Mouse (Mus musculus) kidney, postnatal 0 days (tissue): ENCODE measurements around the gene Zfp787. TPM values are rescaled to one million over a fixed set of nuclear protein-coding genes. Genes with fewer than 3 reads are reported as not detected.
A peak's percentile ranks its signal among the peaks of the same experiment; 100 is the strongest.
"Not testable (repeated sequence)": the region's sequence is repeated elsewhere in the genome, so short reads cannot be mapped to it uniquely, and the experiment has no call there.

Experiments
- ATAC-seq: fragments of 200-750 bp; cut with Nextera tagmentation; replicated peaks from 2 replicates; pipeline ENCODE4 v1.8.0; 2017; ENCODE audit warnings: low read depth, moderate number of reproducible peaks, moderate TSS enrichment, moderate library complexity; ENCODE audit not compliant: low FRiP score
- DNase-seq: peaks from one replicate; pipeline ENCODE4 v3.0.0-alpha.2; 2016; ENCODE audit warnings: low spot score
- H3K27ac ChIP-seq: fragments of 300-500 bp; sonication (generic); 2 replicates; pipeline ENCODE4 v1.5.1; 2014; ENCODE audit warnings: mild to moderate bottlenecking
- H3K27me3 ChIP-seq: fragments of 300-500 bp; sonication (generic); 2 replicates; pipeline ENCODE4 v1.6.1; 2014; ENCODE audit warnings: low read length, mixed read lengths; ENCODE audit not compliant: insufficient read depth
- H3K36me3 ChIP-seq: fragments of 300-500 bp; sonication (generic); 2 replicates; pipeline ENCODE4 v1.6.1; 2014; ENCODE audit warnings: low read length, mixed read lengths; ENCODE audit not compliant: insufficient read depth
- H3K4me1 ChIP-seq: fragments of 300-500 bp; sonication (generic); replicated peaks from 2 replicates; pipeline ENCODE4 v1.6.1; 2014; ENCODE audit warnings: antibody characterized with exemption, low read length, mixed read lengths; ENCODE audit not compliant: insufficient read depth
- H3K4me2 ChIP-seq: fragments of 300-500 bp; sonication (generic); 2 replicates; pipeline ENCODE4 v1.6.1; 2014; ENCODE audit warnings: mild to moderate bottlenecking, low read length, moderate library complexity, mixed read lengths
- H3K4me3 ChIP-seq: fragments of 300-500 bp; sonication (generic); replicated peaks from 2 replicates; pipeline ENCODE4 v1.5.1; 2014; ENCODE audit warnings: low read depth, low read length
- H3K9ac ChIP-seq: fragments of 300-500 bp; sonication (generic); 2 replicates; pipeline ENCODE4 v1.6.1; 2014; ENCODE audit warnings: low read depth, low read length
- H3K9me3 ChIP-seq: fragments of 300-500 bp; sonication (generic); replicated peaks from 2 replicates; pipeline ENCODE4 v1.6.1; 2016; ENCODE audit warnings: low read length, inconsistent platforms, mixed read lengths
- CTCF ChIP-seq: IDR thresholded peaks from 2 replicates; pipeline ENCODE4 v1.5.1; 2016; ENCODE audit warnings: antibody characterized with exemption, low read depth, mild to moderate bottlenecking, moderate library complexity
- WGBS: fragments of 180-500 bp; shearing (Covaris S2); extraction: QIAGEN DNeasy Blood & Tissue Kit; methylation state at CpG from one replicate; pipeline ENCODE4 v1.1.7; 2014; 5-methylcytosine and 5-hydroxymethylcytosine counted together
- polyA plus RNA-seq: library from polyadenylated mRNA; unstranded; fragments of >200 nt; fragmentation: Nextera tagmentation; extraction: Ambion mirVana; gene quantifications from 2 replicates; pipeline ENCODE4 v1.2.1, GENCODE M21; 2015

Zfp787 gene
- polyA plus RNA-seq, 1 experiment from 2014 or later = 72.0 TPM

- not testable (repeated sequence) for H3K9ac ChIP-seq, H3K9me3 ChIP-seq, H3K27me3 ChIP-seq, DNase-seq, H3K4me1 ChIP-seq, H3K4me3 ChIP-seq, H3K4me2 ChIP-seq, H3K36me3 ChIP-seq, ATAC-seq
- 64% methylated on average over 9 of the region's 9 CpGs for WGBS
- peak; percentile 51 for TF ChIP-seq CTCF
- H3K27ac ChIP-seq = peak overlapping the region; percentile 47; the same call in 1 of the 2 replicates
These were observed 18.7 kb upstream of the Zfp787 start for GRCm38 (mm10) chr7:6174365-6174987.

- H3K27me3 ChIP-seq = no peaks in the 10 kb centered on the region
- DNase-seq = no peak
- H3K9me3 ChIP-seq = no peaks in the 10 kb centered on the region
- 92% methylated on average over 8 of the region's 8 CpGs for WGBS
- H3K9ac ChIP-seq = no peak overlapping the region
- H3K36me3 ChIP-seq = 0 out of 2 replicates have a peak, but pooled peaks cover 2% of the 10 kb centered on the region
- H3K4me3 ChIP-seq = no peak overlapping the region
- no peak for ATAC-seq
- peaks cover 5% of the 10 kb centered on the region; the same call in 1 of the 2 replicates for H3K4me1 ChIP-seq
- no peak for TF ChIP-seq CTCF
- H3K27ac ChIP-seq = 0 out of 2 replicates have a peak overlapping the region, but pooled peaks have one; percentile 36
- no peak overlapping the region for H3K4me2 ChIP-seq
These were observed 18.1 kb upstream of the Zfp787 start for GRCm38 (mm10) chr7:6173872-6174271.

DNA sequence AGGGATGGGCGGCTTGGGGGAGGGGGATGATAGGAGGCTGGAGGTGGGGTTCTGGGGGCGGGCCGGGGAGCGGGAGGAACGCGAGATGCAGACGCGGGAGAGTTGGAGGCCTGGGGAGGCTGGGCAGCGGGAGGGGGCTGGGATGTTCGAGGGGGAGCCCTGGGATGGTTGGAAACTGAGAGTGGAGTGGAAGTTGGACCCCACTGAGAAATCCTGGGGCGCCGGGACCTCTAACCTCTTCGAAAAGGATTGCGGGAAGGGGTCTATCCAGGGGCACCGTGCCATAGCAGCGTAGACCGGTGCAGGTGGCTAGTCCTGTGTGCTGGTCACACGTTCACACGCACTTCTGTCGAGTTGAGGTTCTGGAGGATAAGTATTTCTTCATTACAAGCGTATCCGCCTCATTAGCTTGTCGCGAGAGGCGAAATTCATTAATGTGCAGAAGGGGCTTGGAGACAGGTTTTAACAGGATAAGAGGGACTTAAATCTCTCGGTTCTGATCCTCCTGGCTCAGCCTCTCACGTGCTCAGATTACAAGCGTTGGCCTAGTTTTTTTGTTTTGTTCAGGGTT lies 17.0 kb upstream of the Zfp787 start:
- H3K9ac ChIP-seq = peak overlapping the region; percentile 79
- no peak for TF ChIP-seq CTCF
- peak; percentile 37 for DNase-seq
- H3K4me1 ChIP-seq = peaks cover 5% of the 10 kb centered on the region; the same call in 1 of the 2 replicates
- H3K4me2 ChIP-seq = peak overlapping the region; percentile 84
- 2% methylated on average over 28 of the region's 28 CpGs for WGBS
- no peaks in the 10 kb centered on the region for H3K9me3 ChIP-seq
- no peaks in the 10 kb centered on the region for H3K27me3 ChIP-seq
- H3K4me3 ChIP-seq = peak overlapping the region; percentile 69
- peak overlapping the region; percentile 87 for H3K27ac ChIP-seq
- H3K36me3 ChIP-seq = 0 out of 2 replicates have a peak, but pooled peaks cover 2% of the 10 kb centered on the region
- peak; percentile 6 for ATAC-seq

DNA sequence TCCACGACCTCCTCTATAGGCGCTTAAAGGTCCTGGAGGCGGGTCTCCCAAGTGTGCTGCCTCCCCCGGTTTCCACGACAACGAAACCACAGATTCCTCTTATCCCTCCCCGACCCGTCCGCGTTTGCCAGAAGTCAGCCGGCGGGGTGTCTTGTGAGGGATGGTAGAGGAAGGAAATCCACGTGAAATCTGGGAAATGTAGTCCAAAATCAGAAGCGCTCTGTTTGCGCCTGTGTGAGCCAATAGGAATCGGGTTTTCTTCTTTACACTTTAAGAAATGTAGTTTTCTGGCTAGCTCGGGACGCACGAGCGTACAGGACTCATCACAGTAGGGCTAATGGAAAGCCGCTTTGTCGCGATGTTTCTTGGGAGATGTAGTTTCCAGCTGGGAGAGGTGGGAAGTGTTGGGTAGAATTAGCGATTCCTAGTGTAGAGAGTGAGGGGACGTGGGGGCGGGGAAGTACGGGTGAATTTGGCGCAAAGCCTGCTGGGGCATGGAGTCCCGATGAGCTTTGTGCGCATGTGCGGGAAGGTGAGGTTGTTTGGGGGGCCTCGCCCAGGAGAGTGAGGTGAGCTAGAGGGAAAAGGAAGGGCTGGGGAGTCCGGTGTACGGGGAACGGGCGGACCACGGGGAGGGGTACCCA lies 16.3 kb upstream of the Zfp787 start, which contains the start of gene Zfp444:
Gene Zfp444, plus strand, starts transcription at position 221 of the 644 bp plus-strand sequence.
- H3K27ac ChIP-seq = peak within 1 kb of the TSS; percentile 87
- TF ChIP-seq CTCF = no peak
- peak within 1 kb of the TSS; percentile 79 for H3K9ac ChIP-seq
- peak; percentile 99 for DNase-seq
- H3K27me3 ChIP-seq = no peaks in the 10 kb centered on the region
- WGBS = under 1% methylated on average over 37 of the region's 37 CpGs
- H3K36me3 ChIP-seq = 0 out of 2 replicates have a peak, but pooled peaks cover 2% of the 10 kb centered on the region
- H3K4me3 ChIP-seq = peak within 1 kb of the TSS; percentile 69
- H3K9me3 ChIP-seq = no peaks in the 10 kb centered on the region
- peak within 1 kb of the TSS; percentile 84 for H3K4me2 ChIP-seq
- peaks cover 5% of the 10 kb centered on the region; the same call in 1 of the 2 replicates for H3K4me1 ChIP-seq
- ATAC-seq = peak; percentile 97

- peak overlapping the region; percentile 55 for H3K9ac ChIP-seq
- H3K27me3 ChIP-seq = no peaks in the 10 kb centered on the region
- peaks cover 5% of the 10 kb centered on the region; the same call in 1 of the 2 replicates for H3K4me1 ChIP-seq
- TF ChIP-seq CTCF = peak; percentile 67
- peak; percentile 44 for ATAC-seq
- peak; percentile 80 for DNase-seq
- H3K9me3 ChIP-seq = no peaks in the 10 kb centered on the region
- H3K4me3 ChIP-seq = peak overlapping the region; percentile 69
- under 1% methylated on average over 24 of the region's 24 CpGs for WGBS
- H3K4me2 ChIP-seq = peak overlapping the region; percentile 84
- 0 out of 2 replicates have a peak, but pooled peaks cover 2% of the 10 kb centered on the region for H3K36me3 ChIP-seq
- H3K27ac ChIP-seq = peak overlapping the region; percentile 87
These were observed 15.7 kb upstream of the Zfp787 start for GRCm38 (mm10) chr7:6171444-6172005.

DNA sequence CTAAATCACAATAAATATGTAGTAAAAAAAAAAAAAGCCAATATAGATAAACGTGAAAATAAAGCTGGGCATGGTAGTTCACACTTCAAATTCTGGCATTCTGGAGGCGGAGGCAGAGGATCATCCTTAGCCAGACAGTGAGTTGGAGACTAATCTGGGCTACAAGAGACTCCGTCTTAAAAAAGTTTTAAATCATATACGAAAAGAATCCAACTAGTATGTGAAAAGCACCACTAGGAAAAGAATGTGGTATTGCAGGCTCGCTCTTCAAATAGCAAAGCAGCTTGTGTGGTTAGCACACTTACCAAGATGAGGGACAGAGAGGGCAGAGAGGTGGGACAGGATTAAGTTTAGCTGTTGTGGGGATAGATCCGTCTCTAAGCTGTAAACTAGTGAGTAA lies 15.1 kb upstream of the Zfp787 start:
- no peaks in the 10 kb centered on the region for H3K27me3 ChIP-seq

More for the DNA sequence above, 15.1 kb upstream of the Zfp787 start:
- peak overlapping the region; percentile 84 for H3K4me2 ChIP-seq
- peaks cover 5% of the 10 kb centered on the region; the same call in 1 of the 2 replicates for H3K4me1 ChIP-seq
- no peak for DNase-seq
- ATAC-seq = no peak
- 0 out of 2 replicates have a peak overlapping the region, but pooled peaks have one; percentile 55 for H3K9ac ChIP-seq
- 49% methylated on average over 6 of the region's 6 CpGs for WGBS
- H3K4me3 ChIP-seq = peak overlapping the region; percentile 69; the same call in 1 of the 2 replicates
- H3K36me3 ChIP-seq = 0 out of 2 replicates have a peak, but pooled peaks cover 2% of the 10 kb centered on the region
- H3K9me3 ChIP-seq = no peaks in the 10 kb centered on the region
- no peak for TF ChIP-seq CTCF
- H3K27ac ChIP-seq = peak overlapping the region; percentile 87
